Mouse (Mus musculus): ENCODE results near the gene Ccdc146. TPM values are rescaled to one million over a fixed set of nuclear protein-coding genes. Genes with fewer than 3 reads are reported as not detected.

The Ccdc146 gene
- polyA plus RNA-seq, 1 experiment from 2014 or later, result 0.36 TPM

- Histone ChIP-seq H3K4me3 (ENCODE audit: low read depth, low read length) (no peak overlapping the region), H3K36me3 (ENCODE audit: control insufficient read depth, insufficient read depth, low read length) (no peaks in the 10 kb centered on the region), H3K27ac (ENCODE audit: low read depth, low read length) (no peak overlapping the region), H3K9ac (ENCODE audit: low read length) (no peak overlapping the region), H3K27me3 (ENCODE audit: control insufficient read depth, insufficient read depth, low read length) (no peaks in the 10 kb centered on the region), H3K9me3 (ENCODE audit: control insufficient read depth, low read length) (no peaks in the 10 kb centered on the region), H3K4me1 (replicated peaks; ENCODE audit: control insufficient read depth, insufficient read depth, low read length) (no peaks in the 10 kb centered on the region), H3K4me2 (ENCODE audit: low read depth, low read length, severe bottlenecking) (no peak overlapping the region)
- DNase-seq (ENCODE audit: low spot score) (no peak), ATAC-seq (replicated peaks; ENCODE audit: low FRiP score) (no peak)
- WGBS, result 82% methylated on average over 6 of the region's 6 CpGs
These were observed 177.7 kb downstream of the Ccdc146 start for GRCm38 (mm10) chr5:21246794-21247193.

DNA sequence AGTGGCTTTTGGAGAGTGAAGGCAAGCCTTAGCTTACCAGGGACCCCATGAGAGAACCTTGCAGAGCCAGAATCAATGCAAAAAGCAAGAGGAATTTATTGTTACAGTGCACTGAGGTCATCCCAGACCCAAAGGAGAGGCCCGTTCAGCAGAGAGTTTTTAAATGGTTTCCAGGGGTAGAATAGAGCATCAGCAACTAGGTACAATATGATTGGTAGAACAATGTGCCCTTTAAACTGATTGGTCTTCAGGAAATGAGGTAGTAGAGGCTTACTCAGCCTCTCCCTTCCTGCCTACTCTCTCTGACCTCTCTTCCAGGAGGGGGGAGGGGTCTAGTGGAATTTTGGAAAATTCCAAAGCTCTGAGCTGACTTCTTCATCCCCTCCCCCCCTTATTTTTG is 179.2 kb downstream of the Ccdc146 start:
- Histone ChIP-seq H3K4me3 (ENCODE audit: low read depth, low read length) (no peak overlapping the region), H3K27ac (ENCODE audit: low read depth, low read length) (no peak overlapping the region), H3K4me2 (ENCODE audit: low read depth, low read length, severe bottlenecking) (no peak overlapping the region), H3K9me3 (ENCODE audit: control insufficient read depth, low read length) (no peaks in the 10 kb centered on the region), H3K4me1 (replicated peaks; ENCODE audit: control insufficient read depth, insufficient read depth, low read length) (no peaks in the 10 kb centered on the region), H3K27me3 (ENCODE audit: control insufficient read depth, insufficient read depth, low read length) (no peaks in the 10 kb centered on the region), H3K9ac (ENCODE audit: low read length) (no peak overlapping the region), H3K36me3 (ENCODE audit: control insufficient read depth, insufficient read depth, low read length) (no peaks in the 10 kb centered on the region)
- DNase-seq (ENCODE audit: low spot score), result no peak
- ATAC-seq (replicated peaks; ENCODE audit: low FRiP score), result no peak
- 91% methylated on average over 1 of the region's 1 CpGs for WGBS

GRCm38 (mm10) chr5:21244575-21244974 is 179.9 kb downstream of the Ccdc146 start:
- ATAC-seq (replicated peaks; ENCODE audit: low FRiP score) (no peak), DNase-seq (ENCODE audit: low spot score) (no peak)
- Histone ChIP-seq H3K9ac (ENCODE audit: low read length) (no peak overlapping the region), H3K36me3 (ENCODE audit: control insufficient read depth, insufficient read depth, low read length) (no peaks in the 10 kb centered on the region), H3K27me3 (ENCODE audit: control insufficient read depth, insufficient read depth, low read length) (no peaks in the 10 kb centered on the region), H3K4me2 (ENCODE audit: low read depth, low read length, severe bottlenecking) (no peak overlapping the region), H3K27ac (ENCODE audit: low read depth, low read length) (no peak overlapping the region), H3K4me3 (ENCODE audit: low read depth, low read length) (no peak overlapping the region), H3K4me1 (replicated peaks; ENCODE audit: control insufficient read depth, insufficient read depth, low read length) (no peaks in the 10 kb centered on the region), H3K9me3 (ENCODE audit: control insufficient read depth, low read length) (no peaks in the 10 kb centered on the region)
- 94% methylated on average over 1 of the region's 1 CpGs for WGBS

Other genes starting within 250 kb of the Ccdc146 start
- 1.5 and 1.6 TPM in 2 replicates for gene Gsap, start 238.4 kb downstream of the Ccdc146 start, polyA plus RNA-seq (2014; fragmentation: Nextera tagmentation; extraction: Ambion mirVana)
- gene Fgl2, start 52.0 kb downstream of the Ccdc146 start, polyA plus RNA-seq (2014; fragmentation: Nextera tagmentation; extraction: Ambion mirVana), result 1.2 and 1.6 TPM in 2 replicates
- gene Fam185a, start 281 bp upstream of the Ccdc146 start, polyA plus RNA-seq (2014; fragmentation: Nextera tagmentation; extraction: Ambion mirVana), result 4.8 and 5.2 TPM in 2 replicates
- 15.3 and 17.6 TPM in 2 replicates for gene Lrrc17, start 118.9 kb upstream of the Ccdc146 start, polyA plus RNA-seq (2014; fragmentation: Nextera tagmentation; extraction: Ambion mirVana)
- gene Fbxl13, start 221.0 kb upstream of the Ccdc146 start, polyA plus RNA-seq (2014; fragmentation: Nextera tagmentation; extraction: Ambion mirVana), result 0.15 TPM in 1 of 2 replicates, not detected in the other
- 93.1 and 93.2 TPM in 2 replicates for gene Armc10, start 221.1 kb upstream of the Ccdc146 start, polyA plus RNA-seq (2014; fragmentation: Nextera tagmentation; extraction: Ambion mirVana)